21 mouse cellular contexts compared by ENCODE assay signal in the genomic region with DNA sequence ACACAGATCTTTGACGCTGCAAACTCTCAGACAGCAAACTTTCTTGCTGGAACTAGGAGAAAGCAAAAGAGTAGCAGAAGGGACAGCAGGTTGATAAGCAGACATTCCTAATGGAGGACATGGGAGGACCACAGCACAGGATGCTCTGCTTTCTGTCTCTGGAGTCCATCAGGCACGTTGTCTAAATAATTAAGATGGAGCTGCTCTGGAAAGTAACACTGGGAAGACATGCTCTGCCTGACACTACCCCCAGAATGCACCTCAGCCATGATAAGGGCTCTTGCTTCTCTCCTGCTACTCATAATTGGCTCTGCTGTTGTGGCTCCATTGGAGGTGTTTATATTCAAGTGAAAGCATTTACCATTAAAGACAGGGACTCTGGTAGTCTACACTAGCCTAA.
"Had no signal": no experiment of that assay in that cellular context is flagged by ENCODE, and none has a peak within 500 bp of the region (broad histone marks: within the 10 kb centered on the region; RNA-seq: fewer than 3 reads in every experiment).

No protein-coding gene starts in this region.

- DNase-seq: kidney, adult 11 months; kidney, adult 8-10 months; kidney, postnatal 10 days; kidney, postnatal 36 days; left cerebral cortex, postnatal 4 days; liver; lung, adult 18-20 months; lung, postnatal 14 days; lung, postnatal 4 days; retina, postnatal 1 day; right cerebral cortex, postnatal 25 days; thymus, postnatal 25 days had no signal

- H3K4me1 ChIP-seq: liver, embryonic 12.5 days; liver, embryonic 15.5 days had no signal

- H3K4me2 ChIP-seq: kidney, embryonic 15.5 days; limb, embryonic 13.5 days; liver, embryonic 12.5 days; liver, embryonic 15.5 days; lung, embryonic 15.5 days; midbrain, embryonic 12.5 days; neural tube, embryonic 13.5 days had no signal

- ATAC-seq: liver, embryonic 12.5 days; midbrain, embryonic 16.5 days had no signal

- H3K4me3 ChIP-seq: kidney, embryonic 15.5 days; limb, embryonic 13.5 days; liver, embryonic 12.5 days; liver, embryonic 15.5 days; lung, embryonic 15.5 days; midbrain, embryonic 12.5 days; myocyte; neural tube, embryonic 13.5 days had no signal

- H3K27me3 ChIP-seq: kidney, embryonic 15.5 days; limb, embryonic 13.5 days; liver, embryonic 12.5 days; liver, embryonic 15.5 days; lung, embryonic 15.5 days; midbrain, embryonic 12.5 days; neural tube, embryonic 13.5 days had no signal

- H3K9me3 ChIP-seq: kidney, embryonic 15.5 days; limb, embryonic 13.5 days; liver, embryonic 12.5 days; liver, embryonic 15.5 days; lung, embryonic 15.5 days; midbrain, embryonic 12.5 days; neural tube, embryonic 13.5 days had no signal

- H3K9ac ChIP-seq: kidney, embryonic 15.5 days; limb, embryonic 13.5 days; liver, embryonic 12.5 days; liver, embryonic 15.5 days; lung, embryonic 15.5 days; midbrain, embryonic 12.5 days; neural tube, embryonic 13.5 days had no signal

- H3K36me3 ChIP-seq: kidney, embryonic 15.5 days; limb, embryonic 13.5 days; liver, embryonic 12.5 days; liver, embryonic 15.5 days; lung, embryonic 15.5 days; midbrain, embryonic 12.5 days; neural tube, embryonic 13.5 days had no signal

- H3K27ac ChIP-seq: kidney, embryonic 15.5 days; limb, embryonic 13.5 days; liver, embryonic 12.5 days; liver, embryonic 15.5 days; lung, embryonic 15.5 days; midbrain, embryonic 12.5 days; neural tube, embryonic 13.5 days had no signal
